Mouse (Mus musculus) cerebellum, postnatal 4 days (tissue): Measurements from ENCODE around the gene Maml3.
A peak's percentile ranks its signal among the peaks of the same experiment; 100 is the strongest.

ENCODE experiments used
- DNase-seq, 2 experiments: peaks; one replicate each; pipeline ENCODE4 v3.0.0; 2022; ENCODE audit warnings: low spot score in 2 of 2, mixed read lengths in 1 of 2

Maml3 gene

GRCm38 (mm10) chr3:52046027-52046700 lies 58.7 kb downstream of the Maml3 start:
- DNase-seq: peak; percentile 39 to 58

- DNase-seq: peak in 1 of 2 experiments; percentile 32
Observed at GRCm38 (mm10) chr3:52045221-52045641, 59.6 kb downstream of the Maml3 start.

GRCm38 (mm10) chr3:52044651-52045050 lies 60.2 kb downstream of the Maml3 start:
- peak in 1 of 2 experiments; percentile 25 for DNase-seq

- no peak for DNase-seq
Observed at GRCm38 (mm10) chr3:52043847-52044246, 61.0 kb downstream of the Maml3 start.

GRCm38 (mm10) chr3:52042680-52043079 lies 62.2 kb downstream of the Maml3 start:
- DNase-seq: no peak

- DNase-seq: no peak
Observed at GRCm38 (mm10) chr3:52039958-52040357, 64.9 kb downstream of the Maml3 start.

- DNase-seq: no peak
Observed at GRCm38 (mm10) chr3:52037260-52037659, 67.6 kb downstream of the Maml3 start.

- no peak for DNase-seq
Observed at GRCm38 (mm10) chr3:52035404-52035803, 69.5 kb downstream of the Maml3 start.

GRCm38 (mm10) chr3:52033857-52034588 lies 70.9 kb downstream of the Maml3 start:
- no peak for DNase-seq

GRCm38 (mm10) chr3:52031327-52031726 lies 73.5 kb downstream of the Maml3 start:
- no peak for DNase-seq

- no peak for DNase-seq
Observed at GRCm38 (mm10) chr3:52030114-52030513, 74.8 kb downstream of the Maml3 start.

- DNase-seq: no peak
Observed at GRCm38 (mm10) chr3:52029661-52030081, 75.2 kb downstream of the Maml3 start.

GRCm38 (mm10) chr3:52027972-52028371 lies 76.9 kb downstream of the Maml3 start:
- DNase-seq: no peak

- no peak for DNase-seq
Observed at GRCm38 (mm10) chr3:52022486-52022885, 82.4 kb downstream of the Maml3 start.

- no peak for DNase-seq
Observed at GRCm38 (mm10) chr3:52018103-52018439, 86.8 kb downstream of the Maml3 start.

- DNase-seq: no peak
Observed at GRCm38 (mm10) chr3:52017439-52018102, 87.3 kb downstream of the Maml3 start.

GRCm38 (mm10) chr3:52016178-52016577 lies 88.7 kb downstream of the Maml3 start:
- DNase-seq: no peak

GRCm38 (mm10) chr3:52015556-52015955 lies 89.3 kb downstream of the Maml3 start:
- DNase-seq: no peak

- no peak for DNase-seq
Observed at GRCm38 (mm10) chr3:52011032-52011710, 93.7 kb downstream of the Maml3 start.

GRCm38 (mm10) chr3:52009321-52009720 lies 95.6 kb downstream of the Maml3 start:
- DNase-seq: peak; percentile 49 to 81

- DNase-seq: peak; percentile 46 to 81
Observed at GRCm38 (mm10) chr3:52007602-52008252, 97.1 kb downstream of the Maml3 start.
